Mouse (Mus musculus): ENCODE measurements around the gene Slc45a3. TPM values are rescaled to one million over a fixed set of nuclear protein-coding genes. Genes with fewer than 3 reads are reported as not detected.
A peak's percentile ranks its signal among the peaks of the same experiment; 100 is the strongest.

Gene Slc45a3
- polyA plus RNA-seq, 1 experiment from 2014 or later: 3.0 TPM

GRCm38 (mm10) chr1:132022107-132022506 lies 59.3 kb downstream of the Slc45a3 start:
- DNase-seq (ENCODE audit: low spot score): no peak

GRCm38 (mm10) chr1:132026925-132027646 lies 64.3 kb downstream of the Slc45a3 start:
- DNase-seq (ENCODE audit: low spot score): no peak

- no peak for DNase-seq (ENCODE audit: low spot score)
These were observed 65.2 kb downstream of the Slc45a3 start for GRCm38 (mm10) chr1:132027978-132028377.

GRCm38 (mm10) chr1:132028413-132028812 lies 65.6 kb downstream of the Slc45a3 start:
- DNase-seq (ENCODE audit: low spot score): no peak

- peak; percentile 48 for DNase-seq (ENCODE audit: low spot score)
These were observed 67.8 kb downstream of the Slc45a3 start for GRCm38 (mm10) chr1:132030574-132030973.

GRCm38 (mm10) chr1:132032172-132032571 lies 69.4 kb downstream of the Slc45a3 start:
- DNase-seq (ENCODE audit: low spot score): no peak

Other genes with a start within 250 kb of the Slc45a3 start
- gene Slc26a9, start 218.9 kb upstream of the Slc45a3 start, polyA plus RNA-seq (2015; fragmentation: Nextera tagmentation; extraction: Ambion mirVana): 0.08 and 0.14 TPM in 2 replicates
- gene Pm20d1, start 165.6 kb upstream of the Slc45a3 start, polyA plus RNA-seq (2015; fragmentation: Nextera tagmentation; extraction: Ambion mirVana): 0.95 and 1.4 TPM in 2 replicates
- gene Slc41a1, start 135.5 kb upstream of the Slc45a3 start, polyA plus RNA-seq (2015; fragmentation: Nextera tagmentation; extraction: Ambion mirVana): 7.7 and 7.8 TPM in 2 replicates
- gene Rab29, start 95.7 kb upstream of the Slc45a3 start, polyA plus RNA-seq (2015; fragmentation: Nextera tagmentation; extraction: Ambion mirVana): 33.3 and 36.6 TPM in 2 replicates
- 80.4 and 102 TPM in 2 replicates for gene Nucks1, start 52.4 kb upstream of the Slc45a3 start, polyA plus RNA-seq (2015; fragmentation: Nextera tagmentation; extraction: Ambion mirVana)
- gene Elk4, start 44.6 kb downstream of the Slc45a3 start, polyA plus RNA-seq (2015; fragmentation: Nextera tagmentation; extraction: Ambion mirVana): 43.2 and 56.0 TPM in 2 replicates
- gene Mfsd4a, start 105.1 kb downstream of the Slc45a3 start, polyA plus RNA-seq (2015; fragmentation: Nextera tagmentation; extraction: Ambion mirVana): 15.0 and 17.1 TPM in 2 replicates
- gene Cdk18, start 176.7 kb downstream of the Slc45a3 start, polyA plus RNA-seq (2015; fragmentation: Nextera tagmentation; extraction: Ambion mirVana): 1.7 and 1.9 TPM in 2 replicates
- 0.23 TPM in 1 of 2 replicates, not detected in the other for gene Lemd1, start 228.5 kb downstream of the Slc45a3 start, polyA plus RNA-seq (2015; fragmentation: Nextera tagmentation; extraction: Ambion mirVana)
- not detected in 2 replicates for gene AC124108.1, start 228.5 kb downstream of the Slc45a3 start, polyA plus RNA-seq (2015; fragmentation: Nextera tagmentation; extraction: Ambion mirVana)